Mouse (Mus musculus) forebrain, embryonic 11.5 days (tissue): Measurements from ENCODE around the gene Leng9. TPM values are rescaled to one million over a fixed set of nuclear protein-coding genes. Genes with fewer than 3 reads are reported as not detected.
A peak's percentile ranks its signal among the peaks of the same experiment; 100 is the strongest.

Experiments used
- ATAC-seq: fragments of 200-750 bp; cut with Nextera tagmentation; replicated peaks from 2 replicates; pipeline ENCODE4 v1.8.0; 2017; ENCODE audit warnings: moderate TSS enrichment; ENCODE audit not compliant: low FRiP score
- DNase-seq: peaks from one replicate; pipeline ENCODE4 v3.0.0-alpha.2; 2017; ENCODE audit warnings: low spot score
- H3K27ac ChIP-seq: fragments of 300-500 bp; sonication (generic); 2 replicates; pipeline ENCODE4 v1.5.1; 2014; ENCODE audit warnings: low read depth, low read length
- H3K27me3 ChIP-seq: fragments of 300-500 bp; sonication (generic); 2 replicates; pipeline ENCODE4 v1.6.1; 2014; ENCODE audit warnings: mild to moderate bottlenecking, low read length, mixed read lengths; ENCODE audit not compliant: control insufficient read depth, insufficient read depth
- H3K36me3 ChIP-seq: fragments of 300-500 bp; sonication (generic); 2 replicates; pipeline ENCODE4 v1.6.1; 2014; ENCODE audit warnings: mild to moderate bottlenecking, low read length, moderate library complexity, mixed read lengths; ENCODE audit not compliant: control insufficient read depth, insufficient read depth
- H3K4me1 ChIP-seq: fragments of 300-500 bp; sonication (generic); replicated peaks from 2 replicates; pipeline ENCODE4 v1.6.1; 2014; ENCODE audit warnings: low read length, mixed read lengths; ENCODE audit not compliant: control insufficient read depth, insufficient read depth
- H3K4me2 ChIP-seq: fragments of 300-500 bp; sonication (generic); 2 replicates; pipeline ENCODE4 v1.6.1; 2014; ENCODE audit warnings: low read depth, mild to moderate bottlenecking, low read length, moderate library complexity, mixed read lengths; ENCODE audit not compliant: severe bottlenecking
- H3K4me3 ChIP-seq: fragments of 300-500 bp; sonication (generic); 2 replicates; pipeline ENCODE4 v1.5.1; 2014; ENCODE audit warnings: low read depth, low read length
- H3K9ac ChIP-seq: fragments of 300-500 bp; sonication (generic); 2 replicates; pipeline ENCODE4 v1.6.1; 2014; ENCODE audit warnings: low read length
- H3K9me3 ChIP-seq: fragments of 300-500 bp; sonication (generic); 2 replicates; pipeline ENCODE4 v1.6.1; 2016; ENCODE audit warnings: low read length, mixed read lengths; ENCODE audit not compliant: control insufficient read depth
- WGBS: fragments of 180-500 bp; shearing (Covaris S2); extraction: QIAGEN DNeasy Blood & Tissue Kit; methylation state at CpG from one replicate; pipeline ENCODE4 v1.1.7; 2014; 5-methylcytosine and 5-hydroxymethylcytosine counted together
- polyA plus RNA-seq: library from polyadenylated mRNA; unstranded; fragments of >200 nt; fragmentation: Nextera tagmentation; extraction: Ambion mirVana; gene quantifications from 2 replicates; pipeline ENCODE4 v1.2.1, GENCODE M21; 2014

The Leng9 gene
- polyA plus RNA-seq, 1 experiment from 2014 or later: 1.6 TPM

DNA sequence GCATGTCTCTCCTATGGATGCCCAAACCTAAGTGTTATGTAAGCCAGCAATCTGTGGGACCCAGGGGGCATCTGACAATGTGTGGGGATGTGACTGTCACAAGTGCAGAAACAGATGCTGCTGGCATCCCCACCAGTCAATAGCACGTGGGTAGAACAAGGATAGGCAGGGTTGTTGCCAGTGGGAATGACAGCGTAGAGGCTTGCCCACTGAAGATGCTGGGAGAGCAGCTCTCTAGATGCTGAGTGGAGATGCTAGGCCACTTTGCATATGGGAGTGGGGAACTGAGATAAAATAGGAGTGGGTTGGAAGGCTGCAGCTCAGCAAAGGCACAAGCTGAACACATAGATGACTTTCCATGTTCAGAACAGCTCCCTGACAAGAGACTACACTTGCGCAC is 17.6 kb downstream of the Leng9 start:
- DNase-seq: no peak
- WGBS: 89% methylated on average over 3 of the region's 3 CpGs
- H3K36me3 ChIP-seq: peaks cover 8% of the 10 kb centered on the region; the same call in 1 of the 2 replicates

DNA sequence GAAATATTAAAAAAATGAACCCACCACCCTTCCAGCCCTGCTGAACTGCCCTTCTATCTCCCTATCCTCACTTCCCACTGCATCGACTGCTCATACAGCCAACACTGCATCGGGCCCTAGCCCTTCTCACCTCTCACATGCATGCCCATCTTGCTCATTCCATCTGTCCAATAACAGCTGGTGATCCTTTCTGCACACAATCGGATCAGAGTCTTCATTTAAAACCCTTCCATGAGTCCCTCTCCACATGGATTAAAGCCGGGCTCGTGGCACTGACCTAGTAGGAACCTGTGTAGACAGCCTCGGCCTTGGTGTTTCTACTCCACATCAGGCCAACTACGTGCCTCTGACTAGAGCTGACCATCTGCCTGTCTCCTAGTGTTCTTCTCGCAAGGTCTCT is 18.2 kb downstream of the Leng9 start:
- DNase-seq: no peak
- H3K36me3 ChIP-seq: peaks cover 8% of the 10 kb centered on the region; the same call in 1 of the 2 replicates
- H3K9me3 ChIP-seq: no peaks in the 10 kb centered on the region
- no peak overlapping the region for H3K27ac ChIP-seq
- 0 out of 2 replicates have a peak, but pooled peaks cover 1% of the 10 kb centered on the region for H3K4me1 ChIP-seq
- H3K27me3 ChIP-seq: no peaks in the 10 kb centered on the region
- no peak for ATAC-seq
- WGBS: 87% methylated on average over 8 of the region's 8 CpGs
- no peak overlapping the region for H3K4me2 ChIP-seq
- no peak overlapping the region for H3K4me3 ChIP-seq
- no peak overlapping the region for H3K9ac ChIP-seq

More for the DNA sequence above, 17.6 kb downstream of the Leng9 start:
- H3K9ac ChIP-seq: no peak overlapping the region
- no peak overlapping the region for H3K27ac ChIP-seq
- H3K9me3 ChIP-seq: no peaks in the 10 kb centered on the region
- no peak for ATAC-seq
- H3K4me3 ChIP-seq: no peak overlapping the region
- H3K27me3 ChIP-seq: no peaks in the 10 kb centered on the region
- H3K4me1 ChIP-seq: 0 out of 2 replicates have a peak, but pooled peaks cover 1% of the 10 kb centered on the region
- no peak overlapping the region for H3K4me2 ChIP-seq

DNA sequence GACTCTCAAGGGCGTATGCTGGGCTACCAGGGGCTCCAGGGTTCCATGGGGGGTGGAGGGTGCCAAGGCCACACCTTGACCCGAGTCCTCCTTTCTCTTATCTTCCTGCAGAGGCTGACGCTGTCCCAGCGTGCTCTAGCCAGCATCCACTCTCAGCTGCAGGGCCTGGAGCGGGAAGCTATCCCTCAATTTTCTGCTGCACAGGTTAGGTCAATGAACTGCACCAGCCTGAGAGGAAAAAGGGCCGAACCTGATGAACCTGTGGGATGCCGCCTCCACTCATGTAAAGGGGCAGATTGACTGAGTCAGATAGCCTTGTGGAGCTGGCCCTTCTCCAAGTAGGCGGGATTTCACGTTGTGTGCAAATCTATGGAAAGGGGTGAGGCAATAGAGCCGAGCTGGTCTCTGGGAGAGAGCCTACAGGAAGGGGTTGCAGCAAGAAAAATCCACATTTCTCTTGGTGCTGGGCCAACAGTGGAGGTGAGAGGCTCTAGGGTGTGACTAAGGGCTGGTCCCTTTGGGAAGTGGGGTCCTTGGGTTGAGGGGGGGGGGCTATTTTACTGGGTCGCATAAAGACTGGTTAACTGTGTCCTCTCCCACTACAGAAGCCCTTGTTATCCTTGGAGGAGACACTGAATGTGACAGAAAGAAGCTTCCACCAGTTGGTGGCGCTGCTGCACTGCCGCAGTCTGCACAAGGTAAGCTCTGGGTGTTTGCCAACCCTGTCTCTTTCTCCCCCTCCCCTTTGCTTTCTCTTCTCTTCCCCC is 19.3 kb downstream of the Leng9 start:
- peaks cover 1% of the 10 kb centered on the region; the same call in 1 of the 2 replicates for H3K4me1 ChIP-seq
- no peak overlapping the region for H3K9ac ChIP-seq

DNA sequence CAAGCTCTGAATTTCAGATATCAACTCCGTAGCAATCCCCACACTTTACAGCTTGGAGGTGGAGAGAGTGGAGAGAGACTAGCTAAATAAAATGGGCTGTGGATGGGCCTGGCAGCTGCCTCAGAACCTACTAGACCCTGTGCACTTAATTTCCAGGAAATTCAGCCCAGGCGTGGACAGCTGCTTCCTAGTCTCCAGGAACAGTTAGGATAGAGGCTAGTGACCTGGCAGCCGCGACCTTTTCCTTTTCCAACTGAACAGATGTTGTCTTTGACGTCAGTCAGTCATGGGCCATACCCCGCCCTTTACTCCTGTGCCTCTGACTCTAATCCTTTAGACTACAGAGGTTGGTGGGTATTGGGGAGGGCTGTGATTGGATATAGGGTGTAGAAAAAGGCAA is 21.3 kb downstream of the Leng9 start:
- Histone ChIP-seq H3K4me3 (no peak overlapping the region), H3K9me3 (no peaks in the 10 kb centered on the region), H3K4me1 (peaks cover 11% of the 10 kb centered on the region), H3K27ac (no peak overlapping the region), H3K27me3 (no peaks in the 10 kb centered on the region; the same call in 1 of the 2 replicates), H3K9ac (peak overlapping the region; percentile 8; the same call in 1 of the 2 replicates), H3K36me3 (peaks cover 10% of the 10 kb centered on the region; the same call in 1 of the 2 replicates), H3K4me2 (no peak overlapping the region)
- 68% methylated on average over 6 of the region's 6 CpGs for WGBS
- ATAC-seq (no peak), DNase-seq (no peak)

More for the DNA sequence above, 19.3 kb downstream of the Leng9 start:
- Histone ChIP-seq H3K4me3 (no peak overlapping the region), H3K9me3 (no peaks in the 10 kb centered on the region), H3K4me2 (no peak overlapping the region), H3K27ac (peak overlapping the region; percentile 41), H3K27me3 (no peaks in the 10 kb centered on the region), H3K36me3 (peaks cover 9% of the 10 kb centered on the region; the same call in 1 of the 2 replicates)
- WGBS: 46% methylated on average over 13 of the region's 13 CpGs
- ATAC-seq: peak; percentile 80
- peak; percentile 89 for DNase-seq

DNA sequence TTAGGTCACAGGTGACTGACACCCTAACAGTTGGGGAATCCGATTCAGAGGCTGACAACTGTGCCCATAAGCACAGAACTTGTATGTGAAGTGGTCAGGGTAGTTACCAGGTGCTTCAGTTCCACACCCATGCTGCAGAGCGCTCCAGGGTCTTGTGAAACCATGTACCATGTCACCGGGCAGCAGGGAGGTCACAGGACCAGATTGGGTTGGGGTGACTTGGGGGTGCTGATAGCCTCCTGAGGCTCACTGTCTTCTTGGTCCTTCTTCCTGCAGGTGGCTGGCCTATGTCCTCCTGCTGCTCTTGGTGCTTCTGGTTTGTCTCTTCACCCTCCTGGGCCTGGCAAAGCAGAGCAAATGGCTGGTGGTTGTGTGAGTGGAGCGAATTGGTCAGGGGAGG is 22.3 kb downstream of the Leng9 start:
- 90% methylated on average over 4 of the region's 4 CpGs for WGBS

DNA sequence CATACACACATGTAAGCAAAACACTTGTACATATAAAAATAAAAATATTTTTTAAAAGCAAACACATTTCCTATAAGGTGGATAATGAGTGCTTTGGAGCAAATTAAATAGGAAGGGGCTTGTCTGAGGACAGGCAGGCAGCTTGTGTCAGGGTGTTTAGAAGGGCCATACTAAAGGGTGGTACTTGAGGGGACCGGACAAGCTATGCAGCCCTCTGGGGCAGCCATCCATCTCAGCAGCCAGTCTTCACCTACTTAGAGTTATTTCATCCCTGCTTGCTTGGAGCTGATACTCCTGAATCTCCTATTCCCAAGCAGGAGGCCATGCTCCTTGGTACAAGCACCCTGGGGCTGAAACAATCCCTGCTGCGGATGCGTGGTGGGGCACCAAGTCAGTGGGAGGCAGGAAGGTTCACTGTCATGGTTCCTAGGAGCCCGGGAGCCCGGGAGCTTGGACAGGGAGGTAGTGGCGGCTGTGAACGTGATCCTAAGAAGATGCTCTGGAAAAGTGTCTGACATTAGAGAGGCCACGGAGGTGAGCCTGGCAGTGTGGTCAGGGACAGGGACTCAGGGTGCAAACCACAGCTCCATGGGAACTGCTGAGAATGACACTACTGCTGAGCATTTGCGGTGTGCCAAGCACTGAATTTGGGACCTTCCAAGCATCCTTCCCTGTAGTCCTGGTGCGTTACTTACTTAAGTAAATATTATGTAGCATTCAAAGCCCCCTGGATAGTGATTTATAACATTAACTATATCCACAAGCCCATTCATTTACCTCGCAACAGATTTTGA is 23.0 kb downstream of the Leng9 start:
- WGBS: 91% methylated on average over 11 of the region's 11 CpGs
- Histone ChIP-seq H3K9me3 (no peaks in the 10 kb centered on the region), H3K27ac (no peak overlapping the region), H3K4me3 (no peak overlapping the region), H3K9ac (no peak overlapping the region), H3K36me3 (peaks cover 8% of the 10 kb centered on the region; the same call in 1 of the 2 replicates), H3K4me1 (peaks cover 23% of the 10 kb centered on the region), H3K4me2 (no peak overlapping the region), H3K27me3 (no peaks in the 10 kb centered on the region; the same call in 1 of the 2 replicates)
- ATAC-seq (no peak), DNase-seq (no peak)

More for the DNA sequence above, 22.3 kb downstream of the Leng9 start:
- Histone ChIP-seq H3K9me3 (no peaks in the 10 kb centered on the region), H3K4me1 (peaks cover 16% of the 10 kb centered on the region), H3K36me3 (peaks cover 10% of the 10 kb centered on the region; the same call in 1 of the 2 replicates), H3K4me3 (no peak overlapping the region), H3K9ac (no peak overlapping the region), H3K27ac (no peak overlapping the region), H3K27me3 (no peaks in the 10 kb centered on the region; the same call in 1 of the 2 replicates), H3K4me2 (no peak overlapping the region)
- DNase-seq (peak; percentile 47), ATAC-seq (no peak)

DNA sequence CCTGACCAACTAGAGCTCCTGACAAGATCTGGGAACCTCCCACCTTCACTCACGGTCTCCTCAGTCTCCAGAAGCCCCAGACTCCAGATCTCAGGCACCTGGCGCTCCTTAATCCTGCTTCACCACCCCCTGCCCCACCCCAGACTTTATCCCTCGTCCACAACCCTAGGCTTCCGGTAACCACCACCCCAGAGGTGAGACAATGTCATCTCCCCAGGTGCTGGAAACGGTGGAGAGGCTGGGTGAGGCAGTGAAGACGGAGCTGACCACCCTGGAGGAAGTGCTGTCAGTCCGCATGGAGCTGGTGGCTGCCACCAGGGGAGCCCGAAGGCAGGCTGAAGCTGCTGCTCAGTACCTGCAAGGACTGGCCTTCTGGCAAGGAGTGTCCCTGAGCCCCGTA is 24.9 kb downstream of the Leng9 start:
- Histone ChIP-seq H3K4me3 (no peak overlapping the region; the same call in 1 of the 2 replicates), H3K4me1 (peaks cover 37% of the 10 kb centered on the region), H3K9me3 (no peaks in the 10 kb centered on the region), H3K9ac (peak overlapping the region; percentile 13), H3K36me3 (peaks cover 6% of the 10 kb centered on the region; the same call in 1 of the 2 replicates), H3K27ac (peak overlapping the region; percentile 94), H3K27me3 (no peaks in the 10 kb centered on the region; the same call in 1 of the 2 replicates), H3K4me2 (peak overlapping the region; percentile 32; the same call in 1 of the 2 replicates)
- WGBS: 22% methylated on average over 9 of the region's 9 CpGs
- ATAC-seq (no peak), DNase-seq (peak; percentile 55)

DNA sequence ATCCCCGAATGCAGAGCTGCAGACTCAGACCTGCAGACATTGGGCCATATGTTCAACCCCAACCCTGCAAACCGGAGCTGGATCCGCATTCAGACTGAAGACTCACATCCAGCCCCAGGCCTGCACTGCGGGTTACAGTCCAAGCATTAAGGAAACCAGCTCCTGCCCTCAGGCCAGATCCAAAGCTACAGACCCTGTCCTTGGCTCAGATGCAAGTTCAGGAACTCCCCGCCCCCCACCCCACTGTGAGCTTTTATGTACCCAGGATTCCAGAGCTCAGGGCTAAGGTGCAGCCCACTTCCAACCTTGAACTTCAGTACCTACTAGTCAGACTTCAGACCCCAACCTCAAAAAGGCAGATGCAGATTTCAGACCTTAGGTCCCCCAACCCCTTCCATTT is 25.3 kb downstream of the Leng9 start:
- peak overlapping the region; percentile 94 for H3K27ac ChIP-seq
- H3K4me3 ChIP-seq: peak overlapping the region; percentile 12; the same call in 1 of the 2 replicates
- WGBS: 15% methylated on average over 5 of the region's 5 CpGs
- no peaks in the 10 kb centered on the region for H3K9me3 ChIP-seq
- H3K4me2 ChIP-seq: peak overlapping the region; percentile 32; the same call in 1 of the 2 replicates
- DNase-seq (no peak), ATAC-seq (peak; percentile 2)
- H3K9ac ChIP-seq: peak overlapping the region; percentile 13
- H3K4me1 ChIP-seq: peaks cover 37% of the 10 kb centered on the region
- no peaks in the 10 kb centered on the region; the same call in 1 of the 2 replicates for H3K27me3 ChIP-seq
- peaks cover 6% of the 10 kb centered on the region; the same call in 1 of the 2 replicates for H3K36me3 ChIP-seq
